Mouse (Mus musculus) ovary, adult 10 weeks (tissue): ENCODE measurements around the gene Adgre4. TPM values are rescaled to one million over a fixed set of nuclear protein-coding genes. Genes with fewer than 3 reads are reported as not detected.

Experiments used
- polyA plus RNA-seq: library from polyadenylated mRNA; stranded (reverse); fragments of 350-450 nt; fragmentation: Illumina TruSeq; extraction: RNeasy Lipid Tissue Mini Kit (QIAGEN cat#74804); gene quantifications from one replicate; pipeline ENCODE4 v1.2.3, GENCODE M21; 2014

Adgre4 gene
- polyA plus RNA-seq = 3.2 TPM

DNA sequence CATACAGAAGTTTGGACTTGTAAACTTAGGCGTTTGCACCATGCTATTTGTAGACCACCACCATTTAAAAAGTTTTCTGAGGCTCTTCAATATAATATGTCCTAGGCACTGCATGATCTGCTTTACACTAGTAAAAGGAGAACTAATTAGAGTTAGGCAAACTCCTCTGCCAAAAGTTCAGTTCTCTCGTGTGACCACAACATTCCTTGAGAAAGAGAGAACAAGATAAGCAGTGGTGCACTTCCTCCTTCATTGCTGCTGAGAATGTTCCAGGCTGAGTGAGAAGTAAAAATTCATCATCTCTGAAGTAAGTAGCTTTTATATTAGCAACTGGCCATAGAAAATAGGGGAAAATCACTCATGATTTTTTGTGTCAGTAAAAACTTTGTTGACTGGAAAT is at the start of gene Adgre4:
Gene Adgre4, plus strand, starts transcription at position 199 of the 400 bp plus-strand sequence.

DNA sequence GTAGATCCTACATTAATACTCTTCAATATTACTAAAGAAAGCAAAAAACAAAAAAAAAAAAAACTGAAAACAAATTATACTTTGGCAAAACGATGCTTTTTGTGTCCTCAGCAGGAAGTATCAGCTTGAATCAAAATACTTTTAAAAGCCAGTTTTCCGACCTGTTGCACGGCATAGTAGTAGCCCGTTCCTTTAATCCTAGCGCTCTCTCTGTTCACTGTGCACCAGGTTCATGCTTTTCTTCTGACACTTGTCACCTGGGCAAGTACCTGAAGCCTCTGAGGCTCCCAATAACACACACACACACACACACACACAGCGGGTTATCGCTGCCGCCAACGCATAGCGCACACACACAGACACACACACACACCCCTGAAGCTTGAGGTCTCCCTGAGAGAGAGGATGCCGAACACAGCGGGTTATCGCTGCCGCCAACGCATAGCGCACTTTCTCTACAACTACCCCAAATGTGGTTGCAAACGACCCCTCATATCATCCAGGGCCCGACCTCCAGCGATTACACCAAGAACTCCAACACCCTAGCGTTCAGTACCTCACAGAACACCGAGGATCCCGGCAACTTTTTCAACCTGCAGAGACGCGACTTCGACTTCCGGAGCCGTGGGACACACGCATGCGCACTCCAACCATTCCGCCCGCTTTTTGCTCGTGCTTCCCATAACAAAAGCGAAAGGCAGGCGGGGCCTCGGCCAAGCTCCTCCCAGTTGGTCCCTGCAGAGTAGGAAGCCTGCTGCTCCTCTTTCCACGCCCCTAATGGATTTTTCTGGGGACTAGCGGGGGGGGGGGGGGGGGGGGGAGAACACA is 37.6 kb upstream of the Adgre4 start, which contains the start of gene Pot1b:
Gene Pot1b, minus strand, starts transcription at position 645 of the 828 bp plus-strand sequence.

DNA sequence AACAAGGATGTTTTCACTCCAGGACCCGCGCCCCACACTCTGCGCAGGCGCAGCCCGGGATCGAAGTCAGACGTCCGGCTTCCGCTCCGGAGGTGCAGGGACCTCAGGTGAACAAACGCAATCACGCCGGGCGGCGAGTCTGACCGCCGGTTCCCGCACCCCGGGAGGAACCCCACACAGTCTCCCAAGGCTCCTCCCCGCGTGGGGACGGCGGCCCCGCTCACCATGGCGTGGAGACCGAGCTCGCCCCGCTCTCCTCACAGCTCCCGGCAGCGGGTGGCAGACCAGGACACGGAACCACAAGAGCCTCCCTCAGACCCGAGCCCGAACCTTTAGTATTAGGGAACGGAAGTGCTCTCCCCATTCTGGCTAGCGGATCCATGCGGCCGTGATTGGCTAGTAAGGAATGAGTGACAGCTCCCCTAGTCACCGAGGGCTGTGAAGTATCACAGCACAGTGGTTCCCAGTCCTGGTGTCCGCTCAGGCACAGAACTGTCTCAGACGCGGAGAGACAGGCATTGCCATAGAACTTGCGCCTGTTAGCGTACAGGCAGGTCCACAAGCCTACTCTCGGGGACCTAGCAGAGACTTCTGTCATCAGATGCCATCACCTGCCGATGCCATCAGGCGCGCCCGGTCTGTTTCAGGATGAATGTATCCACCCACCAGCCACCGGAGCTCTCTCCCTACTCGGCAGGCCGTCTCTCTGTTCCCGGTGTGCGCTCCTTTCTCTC is 129.0 kb downstream of the Adgre4 start, which contains the start of gene Zfp119a:
Gene Zfp119a, minus strand, starts transcription at position 295 of the 734 bp plus-strand sequence.

Other genes with a start within 250 kb of the Adgre4 start
- not detected for gene Vmn2r118, start 124.8 kb upstream of the Adgre4 start, polyA plus RNA-seq
- gene Pot1b, start 37.4 kb upstream of the Adgre4 start, polyA plus RNA-seq = 26.3 TPM
- 29.6 TPM for gene Zfp119a, start 128.9 kb downstream of the Adgre4 start, polyA plus RNA-seq
- gene Zfp959, start 142.1 kb downstream of the Adgre4 start, polyA plus RNA-seq = 50.6 TPM
- 24.6 TPM for gene Zfp119b, start 199.5 kb downstream of the Adgre4 start, polyA plus RNA-seq
- not detected for gene Ebi3, start 202.7 kb downstream of the Adgre4 start, polyA plus RNA-seq
- 0.66 TPM for gene Yju2, start 209.1 kb downstream of the Adgre4 start, polyA plus RNA-seq
- gene Shd, start 220.5 kb downstream of the Adgre4 start, polyA plus RNA-seq = not detected
- gene Fsd1, start 236.5 kb downstream of the Adgre4 start, polyA plus RNA-seq = not detected